Mouse (Mus musculus) testis, adult 2 months (tissue): Measurements from ENCODE around the gene Gstt2.

Experiments used
- CTCF ChIP-seq: fragments of 200-500 bp; IDR thresholded peaks from 2 replicates; pipeline ENCODE4 v1.5.1; 2012; ENCODE audit warnings: low read depth, mild to moderate bottlenecking, inconsistent platforms, low read length, moderate library complexity; ENCODE audit not compliant: control insufficient read depth, insufficient read depth, insufficient replicate concordance
- POLR2A ChIP-seq: fragments of 200-500 bp; IDR thresholded peaks from 2 replicates; pipeline ENCODE4 v1.6.1; 2012; ENCODE audit warnings: low read depth, mild to moderate bottlenecking, inconsistent platforms, low read length, moderate library complexity; ENCODE audit not compliant: control insufficient read depth

DNA sequence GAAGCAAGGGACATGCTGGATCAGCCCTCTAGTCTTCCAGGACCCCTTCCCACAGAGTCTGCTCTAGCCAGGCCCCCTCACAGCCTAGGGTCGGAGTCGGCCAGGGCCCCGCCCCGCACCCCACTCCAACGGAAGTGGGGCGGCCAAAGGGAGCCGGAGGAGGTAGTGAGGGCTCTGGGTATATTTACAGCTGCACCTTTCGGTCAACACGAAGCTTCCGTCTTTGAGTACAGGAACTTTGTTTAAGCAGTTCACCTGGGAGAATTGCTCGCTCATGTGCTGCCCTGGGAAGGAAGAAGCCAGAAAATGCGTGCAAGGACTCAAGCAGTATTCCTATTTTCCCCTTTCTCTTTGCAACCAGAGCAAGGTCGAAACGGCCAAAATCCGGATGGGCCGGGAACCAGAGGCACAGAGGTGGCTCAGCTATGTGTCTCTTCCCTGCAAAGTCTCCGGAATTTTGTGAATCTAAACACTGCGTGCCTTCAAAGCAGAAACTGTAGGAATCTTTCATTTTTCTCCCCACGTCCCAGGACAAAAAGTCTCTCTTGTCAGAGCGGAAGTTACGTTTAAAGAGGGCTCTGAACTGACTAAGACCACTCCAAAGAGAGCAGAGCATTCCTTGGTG, 3.7 kb downstream of the Gstt2 start:
- TF ChIP-seq POLR2A (no peak), CTCF (no peak)
